Mouse (Mus musculus) layer of hippocampus, adult 2 months (tissue): ENCODE measurements around the gene Podn. TPM values are rescaled to one million over a fixed set of nuclear protein-coding genes. Genes with fewer than 3 reads are reported as not detected.
"Not testable (repeated sequence)": the region's sequence is repeated elsewhere in the genome, so short reads cannot be mapped to it uniquely, and the experiment has no call there.

Source experiments
- DNase-seq, 2 experiments: peaks; one replicate each; pipeline ENCODE4 v3.0.0; 2022; ENCODE audit warnings: low spot score in 2 of 2
- H3K27ac ChIP-seq: fragments of 200-600 bp; 2 replicates; pipeline ENCODE4 v1.8.1; 2022
- H3K4me3 ChIP-seq: fragments of 200-600 bp; 2 replicates; pipeline ENCODE4 v1.8.1; 2022; ENCODE audit warnings: mild to moderate bottlenecking
- CTCF ChIP-seq: fragments of 200-600 bp; conservative IDR thresholded peaks from 2 replicates; pipeline ENCODE4 v1.8.1; 2022; ENCODE audit warnings: antibody characterized with exemption, mild to moderate bottlenecking, moderate library complexity
- total RNA-seq, 2 experiments: library from RNA; stranded (reverse); gene quantifications; 2 replicates each; pipeline ENCODE4 v1.2.3; 2021

The Podn gene
- total RNA-seq, 2 experiments from 2014 or later: 10.2 to 10.4 TPM

DNA sequence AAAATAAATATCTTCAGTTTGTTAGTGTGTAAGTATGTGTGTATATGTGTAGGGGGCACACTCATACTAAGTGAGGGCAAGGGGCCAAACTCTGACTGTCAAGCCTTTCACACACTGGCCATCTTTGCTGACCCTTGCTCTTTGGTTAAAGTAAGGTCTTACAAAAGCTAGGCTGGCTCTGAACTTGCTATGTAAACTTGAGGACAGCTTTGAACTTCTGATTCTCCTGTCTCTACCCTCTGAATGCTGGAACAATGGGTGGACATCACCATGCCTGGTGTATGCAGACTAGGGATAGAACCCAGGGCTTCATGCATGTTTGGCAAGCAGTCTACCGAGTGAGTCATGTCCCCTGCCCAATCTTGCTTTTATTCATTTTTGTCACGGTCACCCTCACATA lies 20.2 kb upstream of the Podn start:
- no peak overlapping the region for H3K27ac ChIP-seq
- DNase-seq: no peak
- TF ChIP-seq CTCF: no peak
- no peak overlapping the region for H3K4me3 ChIP-seq

DNA sequence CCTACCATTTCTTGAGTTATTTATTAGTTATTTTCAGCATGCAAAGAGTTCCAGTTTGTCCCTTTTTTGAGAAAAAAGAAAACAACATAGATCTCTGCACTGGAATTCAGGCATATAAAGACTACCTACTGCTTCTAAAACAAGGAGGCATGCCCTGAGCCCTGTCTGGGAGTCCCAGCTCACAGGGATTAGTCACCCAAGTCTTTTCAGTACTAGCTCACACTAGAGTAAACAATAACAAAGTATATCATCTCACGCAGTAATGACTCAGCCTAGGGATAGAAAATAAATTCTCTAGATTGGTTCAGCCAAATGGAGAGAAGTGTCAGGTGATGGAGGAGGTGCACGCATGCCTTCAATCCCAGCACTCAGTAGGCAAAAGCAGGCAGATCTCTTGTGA lies 14.5 kb upstream of the Podn start:
- TF ChIP-seq CTCF: no peak
- H3K27ac ChIP-seq: no peak overlapping the region
- no peak overlapping the region for H3K4me3 ChIP-seq
- DNase-seq: no peak

GRCm38 (mm10) chr4:108109728-108110127 lies 13.5 kb upstream of the Podn start:
- TF ChIP-seq CTCF: no peak
- no peak for DNase-seq
- H3K27ac ChIP-seq: no peak overlapping the region
- no peak overlapping the region for H3K4me3 ChIP-seq

- TF ChIP-seq CTCF: no peak
- Histone ChIP-seq H3K4me3 (no peak overlapping the region), H3K27ac (peak overlapping the region; percentile 24; the same call in 1 of the 2 replicates)
- no peak for DNase-seq
These were observed 3.4 kb downstream of the Podn start for GRCm38 (mm10) chr4:108092741-108093397.

DNA sequence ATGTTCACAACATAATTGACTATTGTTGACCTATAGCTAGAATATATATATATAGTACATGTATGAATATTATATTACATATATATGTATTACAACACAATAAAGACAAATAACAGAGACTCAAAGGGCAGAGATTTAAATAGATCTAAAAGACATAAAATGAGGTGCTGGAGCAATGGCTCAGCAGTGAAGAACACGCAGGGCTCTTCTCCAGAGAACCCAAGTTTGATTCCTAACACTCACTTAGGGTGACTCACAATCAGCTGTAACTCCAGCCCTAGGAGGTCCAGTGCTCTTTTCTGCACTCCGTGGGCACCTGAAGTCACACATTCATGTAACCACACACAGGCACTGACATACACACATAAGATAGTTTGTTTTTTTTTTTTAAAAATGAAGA lies 12.3 kb downstream of the Podn start:
- no peak for DNase-seq
- no peak overlapping the region for H3K4me3 ChIP-seq
- no peak overlapping the region for H3K27ac ChIP-seq
- no peak for TF ChIP-seq CTCF

DNA sequence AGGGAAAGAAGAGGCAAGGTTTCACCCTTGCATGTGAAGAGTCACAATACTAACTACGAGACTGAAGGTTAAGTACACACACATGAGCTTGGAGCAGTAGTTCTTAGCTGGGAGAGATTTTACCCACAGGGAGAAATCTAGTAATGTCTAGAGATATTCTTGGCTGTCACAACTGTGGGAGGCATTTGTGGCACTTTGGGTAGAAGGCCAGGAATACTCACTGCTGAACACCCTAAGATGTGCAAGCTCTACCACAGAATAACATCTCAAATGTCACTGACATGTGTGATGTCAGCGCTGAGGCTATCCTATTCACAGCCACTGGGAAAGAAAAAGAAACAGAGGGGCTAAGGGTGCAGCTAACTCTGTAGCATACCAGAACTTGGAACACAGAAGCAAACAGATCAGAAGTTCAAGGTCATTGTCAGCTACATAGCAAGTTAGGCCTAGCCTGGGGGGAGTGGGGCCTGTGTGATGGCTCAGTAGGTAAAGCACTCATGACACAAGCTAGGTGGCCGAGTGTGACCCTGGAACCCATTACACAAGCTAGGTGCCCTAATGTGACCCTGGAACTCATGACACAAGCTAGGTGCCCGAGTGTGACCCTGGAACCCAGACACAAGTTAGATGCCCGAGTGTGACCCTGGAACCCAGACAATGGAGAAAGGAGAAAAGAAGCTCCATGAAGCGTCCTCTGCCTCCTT lies 13.1 kb downstream of the Podn start:
- Histone ChIP-seq H3K4me3 (no peak overlapping the region), H3K27ac (no peak overlapping the region)
- no peak for TF ChIP-seq CTCF
- no peak for DNase-seq

GRCm38 (mm10) chr4:108082401-108082806 lies 13.8 kb downstream of the Podn start:
- TF ChIP-seq CTCF: no peak
- Histone ChIP-seq H3K27ac (no peak overlapping the region), H3K4me3 (no peak overlapping the region)
- DNase-seq: no peak

GRCm38 (mm10) chr4:108080876-108081275 lies 15.4 kb downstream of the Podn start:
- DNase-seq: no peak
- TF ChIP-seq CTCF: no peak
- no peak overlapping the region for H3K27ac ChIP-seq
- no peak overlapping the region for H3K4me3 ChIP-seq

DNA sequence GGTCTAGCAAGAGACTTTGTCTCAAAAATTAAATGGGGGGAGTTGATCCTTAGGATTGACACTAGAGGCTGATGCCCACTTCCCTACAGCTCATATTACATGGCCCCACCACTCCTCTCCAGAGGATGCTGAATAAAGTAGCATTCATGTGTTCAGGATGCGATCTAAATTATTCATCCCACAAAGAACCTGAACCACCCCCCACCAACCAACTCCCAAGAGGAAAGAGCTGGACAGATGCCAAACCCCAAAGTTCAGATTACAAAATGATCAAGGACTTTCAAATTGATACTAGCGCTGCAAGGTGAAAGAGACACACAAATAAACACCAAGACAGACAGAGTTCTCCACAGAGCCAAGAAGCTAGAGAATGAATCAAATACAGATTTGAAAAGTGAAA lies 16.5 kb downstream of the Podn start:
- no peak for DNase-seq
- Histone ChIP-seq H3K4me3 (no peak overlapping the region), H3K27ac (no peak overlapping the region)
- no peak for TF ChIP-seq CTCF

DNA sequence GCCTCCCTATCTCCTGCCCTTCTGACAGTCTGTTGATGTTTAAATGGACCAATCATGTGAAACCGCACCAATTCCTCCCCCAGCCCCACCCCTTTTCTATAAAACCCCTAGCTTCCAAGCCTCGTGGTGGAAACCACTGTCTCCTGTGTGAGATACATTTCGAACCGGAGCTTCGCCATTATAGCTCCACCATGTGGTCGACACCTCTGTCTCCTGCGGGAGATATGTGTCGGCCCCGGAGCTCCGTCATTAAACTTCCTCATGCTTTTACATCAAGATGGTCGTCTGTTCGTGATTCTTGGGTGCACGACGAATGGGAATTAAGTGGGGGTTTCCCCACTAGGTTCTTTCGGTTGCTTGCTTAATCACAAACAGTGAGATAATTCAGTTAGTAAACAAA lies 17.1 kb downstream of the Podn start:
- DNase-seq, H3K27ac ChIP-seq, H3K4me3 ChIP-seq: not testable (repeated sequence)
- TF ChIP-seq CTCF: peak; percentile 35

DNA sequence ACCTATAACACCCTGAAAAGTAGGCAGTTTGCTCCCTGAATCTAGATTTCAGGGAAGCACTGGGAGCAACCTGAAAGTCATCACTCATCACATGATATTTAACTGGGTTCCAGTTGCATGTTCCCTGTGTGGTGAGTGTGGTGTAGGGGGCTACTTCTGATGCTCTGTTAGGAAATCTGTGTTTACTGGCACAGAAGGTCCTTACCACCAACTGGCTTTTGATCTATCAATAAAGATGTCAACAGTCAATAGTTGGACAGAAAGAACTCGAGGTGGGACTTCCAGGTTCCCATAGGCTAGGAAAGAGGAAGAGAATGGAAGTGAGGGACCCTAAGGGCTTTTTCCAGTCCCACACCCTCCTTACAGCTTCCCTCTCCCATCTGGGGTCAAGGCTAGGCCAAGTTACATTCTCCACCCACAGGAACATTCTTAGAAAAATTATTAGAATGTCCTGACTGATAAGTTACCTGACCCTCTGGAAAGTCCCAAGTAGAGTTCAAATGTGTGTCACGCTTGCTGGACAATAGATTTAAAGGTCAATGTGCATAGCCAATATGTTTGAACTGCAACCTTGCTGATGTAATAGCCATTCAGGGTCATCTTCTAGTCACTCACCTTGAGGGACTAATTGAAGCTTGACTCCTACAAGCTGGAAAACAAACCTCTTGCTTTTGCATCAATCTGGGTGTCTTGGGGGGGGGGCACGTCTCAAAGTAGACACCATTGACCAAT lies 18.9 kb downstream of the Podn start:
- TF ChIP-seq CTCF: no peak
- no peak for DNase-seq
- H3K27ac ChIP-seq: no peak overlapping the region
- no peak overlapping the region for H3K4me3 ChIP-seq

- H3K4me3 ChIP-seq: no peak overlapping the region
- TF ChIP-seq CTCF: no peak
- H3K27ac ChIP-seq: no peak overlapping the region
- no peak for DNase-seq
These were observed 21.9 kb downstream of the Podn start for GRCm38 (mm10) chr4:108074204-108074823.

- Histone ChIP-seq H3K4me3 (no peak overlapping the region), H3K27ac (no peak overlapping the region)
- DNase-seq: no peak
- TF ChIP-seq CTCF: no peak
These were observed 24.2 kb downstream of the Podn start for GRCm38 (mm10) chr4:108072086-108072485.
